Mouse (Mus musculus) cerebellum, postnatal 4 days (tissue): ENCODE data around the gene Smco2.
A peak's percentile ranks its signal among the peaks of the same experiment; 100 is the strongest.
"Not testable (repeated sequence)": the region's sequence is repeated elsewhere in the genome, so short reads cannot be mapped to it uniquely, and the experiment has no call there.

ENCODE experiments used
- DNase-seq, 2 experiments: peaks; one replicate each; pipeline ENCODE4 v3.0.0; 2022; ENCODE audit warnings: low spot score in 2 of 2, mixed read lengths in 1 of 2

Smco2 gene

DNA sequence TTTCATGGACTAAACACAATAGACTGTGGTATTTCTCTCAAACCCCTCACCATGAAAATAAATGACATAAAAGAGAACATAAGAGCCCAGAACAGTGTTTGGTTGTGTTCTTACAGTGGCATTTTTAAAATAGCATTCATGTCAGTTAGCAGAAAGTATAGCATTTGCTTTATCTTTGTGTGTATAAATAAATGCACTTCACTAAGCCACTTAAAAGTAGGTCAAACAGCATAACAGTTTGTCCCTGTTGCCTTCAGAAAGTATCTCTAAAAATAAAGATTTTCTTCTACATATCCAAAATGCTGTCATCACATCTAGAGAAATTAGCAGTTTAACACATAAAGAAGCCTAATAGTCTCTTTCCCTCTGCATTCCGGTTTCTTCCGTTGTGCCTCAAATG is 7.5 kb downstream of the Smco2 start:
- DNase-seq, result no peak

DNA sequence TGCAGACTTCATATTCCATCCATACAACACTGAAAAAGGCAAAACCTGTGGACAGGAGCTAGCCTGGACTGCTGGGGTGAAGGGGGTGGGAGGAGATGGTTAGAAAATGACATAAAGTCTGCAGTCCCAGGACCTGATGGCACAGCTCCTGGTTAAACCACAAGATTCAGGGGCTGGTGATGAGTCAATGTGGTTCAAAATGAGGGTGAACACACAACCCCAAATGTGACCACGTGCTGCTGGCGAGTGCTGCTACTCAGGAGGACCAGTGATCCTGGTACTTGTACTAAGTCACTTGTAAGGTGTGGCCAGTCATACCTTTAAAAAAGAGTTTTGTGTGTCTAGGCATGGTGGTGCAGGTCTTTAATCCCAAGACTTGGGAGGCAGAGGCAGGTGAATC is 13.2 kb downstream of the Smco2 start:
- DNase-seq, result no peak

DNA sequence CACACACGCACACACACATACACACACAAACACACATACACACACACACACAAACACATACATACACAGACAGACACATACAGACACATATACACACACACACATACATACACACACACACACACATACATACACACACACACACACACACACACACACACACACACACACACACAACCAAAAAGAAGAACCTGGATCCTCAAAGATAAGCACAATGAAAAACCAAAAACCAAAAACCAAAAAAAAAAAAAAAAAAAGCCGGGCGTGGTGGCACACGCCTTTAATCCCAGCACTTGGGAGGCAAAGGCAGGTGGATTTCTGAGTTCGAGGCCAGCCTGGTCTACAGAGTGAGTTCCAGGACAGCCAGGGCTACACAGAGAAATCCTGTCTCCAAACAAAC is 14.5 kb downstream of the Smco2 start:
- DNase-seq, result not testable (repeated sequence)

DNA sequence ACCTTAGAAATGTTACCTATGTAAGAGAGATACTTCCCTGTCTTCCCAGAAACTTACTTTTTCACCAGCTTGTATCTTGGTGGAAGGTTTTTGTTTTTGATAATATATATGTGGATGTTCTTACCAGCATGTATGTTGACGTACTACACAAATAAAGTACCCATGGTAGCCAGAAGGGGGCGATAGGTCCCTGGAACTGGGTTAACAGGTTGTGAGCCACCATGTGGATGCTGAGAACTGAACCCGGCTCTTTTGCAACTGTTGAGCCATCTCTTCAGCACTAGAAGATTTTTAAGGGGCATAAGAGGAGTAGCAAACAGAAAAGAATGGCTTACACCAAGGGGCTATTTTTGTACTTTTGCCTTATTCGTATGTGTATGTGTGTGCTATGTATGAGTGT is 15.8 kb downstream of the Smco2 start:
- no peak for DNase-seq

DNA sequence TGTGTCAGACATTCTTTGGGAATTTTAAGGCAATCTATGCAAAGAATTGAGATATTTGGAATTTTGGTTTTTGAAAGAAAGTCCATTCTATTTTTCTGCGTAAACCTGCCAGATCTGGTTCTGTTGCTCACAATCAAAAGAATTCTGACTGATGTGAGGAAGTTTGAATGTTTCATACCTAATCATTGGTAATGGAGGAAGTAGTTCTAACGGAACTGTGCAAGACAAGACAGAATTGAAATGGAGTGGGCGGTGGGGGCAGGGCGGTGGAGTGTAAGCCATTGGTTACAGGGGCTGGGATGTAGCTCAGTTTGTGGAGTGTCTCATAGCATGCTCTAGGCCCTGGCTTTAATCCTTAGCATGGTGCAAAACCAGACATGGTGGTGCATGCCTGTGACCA is 22.1 kb downstream of the Smco2 start:
- no peak for DNase-seq

DNA sequence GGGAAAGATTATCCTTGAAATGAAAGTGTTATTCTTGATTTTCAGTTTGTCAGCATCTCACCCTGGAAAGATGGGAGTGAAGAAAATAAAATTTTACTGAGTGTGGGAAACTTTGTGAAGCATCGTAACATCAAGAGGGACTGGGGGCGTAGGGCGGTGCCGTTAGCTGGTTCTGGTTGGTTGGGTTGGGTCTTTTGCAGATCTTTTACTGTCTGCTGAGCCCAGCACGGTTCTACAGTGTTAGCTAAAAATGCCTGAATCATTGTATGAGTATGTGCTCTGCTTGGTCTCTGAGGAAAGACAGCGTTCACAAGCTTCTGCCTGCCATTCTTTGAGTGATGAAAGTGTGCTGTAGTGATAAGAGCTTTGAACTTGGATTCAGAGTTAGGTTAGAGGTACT is 24.5 kb downstream of the Smco2 start:
- no peak for DNase-seq

DNA sequence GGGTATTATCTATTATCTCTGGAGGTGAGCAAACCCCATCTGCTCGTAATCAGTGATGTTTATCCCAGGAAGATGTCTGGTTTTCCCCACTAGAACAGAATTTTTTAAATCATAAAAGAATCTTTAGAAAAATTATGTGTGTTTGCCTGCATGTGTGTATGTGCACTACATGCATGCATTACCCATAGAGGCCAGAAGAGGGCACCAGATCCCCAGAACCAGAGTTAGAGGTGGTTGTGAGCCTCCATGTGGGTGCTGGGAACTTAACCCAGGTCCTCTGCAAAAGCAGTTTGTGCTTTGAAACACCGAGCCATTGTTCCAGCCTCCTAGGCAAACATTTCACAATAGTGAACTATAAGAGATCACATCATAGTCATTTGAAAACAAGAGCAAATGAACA is 26.9 kb downstream of the Smco2 start:
- no peak for DNase-seq

DNA sequence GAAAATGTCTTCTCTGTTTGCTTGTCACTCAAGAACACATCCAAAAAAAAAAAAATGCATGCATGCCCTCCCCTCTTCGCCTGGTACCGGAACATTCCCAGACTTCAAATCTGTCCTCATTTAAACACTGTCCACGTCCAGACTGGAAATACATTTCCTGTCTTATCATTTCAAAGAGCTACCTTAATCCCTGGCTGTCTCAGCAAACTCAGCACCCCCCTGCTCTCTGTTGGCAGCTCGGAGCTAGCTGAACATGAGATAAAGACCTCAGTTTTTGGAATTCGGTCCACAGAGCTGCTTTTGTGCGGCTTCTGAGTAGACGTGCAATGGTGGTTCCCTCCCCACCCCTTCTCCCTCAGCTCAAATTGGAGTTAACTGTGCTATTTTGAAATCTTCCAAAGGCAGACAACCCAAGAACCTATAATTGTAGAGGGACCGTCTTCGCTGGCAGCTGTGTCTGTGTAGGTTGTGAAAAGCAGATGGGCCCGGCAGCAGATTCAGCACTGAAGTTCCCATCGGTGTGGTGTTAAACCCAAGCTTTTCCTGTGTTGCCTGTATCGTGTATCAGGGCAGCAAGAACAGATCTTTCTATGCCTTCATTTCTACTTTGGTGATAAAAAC is 27.6 kb downstream of the Smco2 start:
- DNase-seq, result no peak

DNA sequence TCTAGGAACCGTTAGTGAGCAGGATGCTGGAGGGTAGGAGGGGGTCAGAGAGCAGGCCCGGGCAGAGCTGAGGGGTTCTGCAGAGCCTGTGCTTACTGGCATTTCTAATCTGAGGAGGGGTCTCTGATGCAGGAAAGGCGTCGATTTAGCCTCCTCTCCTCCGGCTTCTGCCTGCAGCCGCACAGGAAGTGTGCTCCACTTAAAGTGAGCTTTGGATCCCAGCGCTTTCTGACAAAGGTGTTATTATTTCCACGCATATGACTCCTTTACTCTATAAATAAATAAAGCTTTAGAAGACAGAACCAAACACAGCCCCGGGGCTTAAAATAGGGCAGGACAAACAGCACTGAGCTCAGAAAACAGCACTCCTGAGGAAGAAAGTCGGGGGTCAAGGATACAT is 29.0 kb downstream of the Smco2 start:
- DNase-seq, result no peak

DNA sequence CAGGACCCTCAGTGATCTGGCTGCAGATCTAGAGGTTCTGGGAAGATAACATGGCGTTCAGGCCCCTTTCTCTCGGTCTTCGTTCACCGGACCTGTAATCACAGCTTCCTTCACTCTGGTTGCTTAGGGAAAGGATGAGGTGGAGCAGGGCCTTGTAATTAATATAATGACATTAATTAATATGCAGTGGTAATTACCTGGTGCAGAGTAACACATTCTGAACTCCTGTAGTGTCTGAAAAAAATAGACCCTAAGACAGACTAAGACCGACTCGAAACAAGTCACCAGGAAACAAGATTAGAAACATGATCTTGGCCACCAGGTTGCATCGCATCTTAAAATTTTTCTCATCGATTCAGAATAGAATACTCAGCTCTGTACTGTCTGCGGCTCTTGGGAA is 30.0 kb downstream of the Smco2 start:
- no peak for DNase-seq

DNA sequence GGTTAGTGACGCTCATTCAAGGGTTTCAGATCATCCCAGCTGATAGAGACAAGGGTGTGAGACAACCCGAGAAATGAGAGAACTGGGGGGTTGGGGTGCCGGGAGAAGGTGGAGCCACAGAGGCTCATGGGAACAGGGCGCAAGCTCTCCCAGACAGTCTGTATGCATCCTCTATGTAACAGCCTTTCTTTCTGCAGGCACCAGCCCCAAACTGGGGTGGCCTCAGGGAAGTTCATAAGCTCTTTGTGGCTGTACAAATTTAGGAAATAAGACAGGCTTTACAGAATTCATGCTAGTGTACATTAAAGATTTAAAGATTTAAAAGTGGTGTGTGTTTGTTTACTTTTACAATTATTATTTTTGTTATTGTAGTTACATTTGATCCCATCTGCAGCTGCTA is 30.4 kb downstream of the Smco2 start:
- no peak for DNase-seq

DNA sequence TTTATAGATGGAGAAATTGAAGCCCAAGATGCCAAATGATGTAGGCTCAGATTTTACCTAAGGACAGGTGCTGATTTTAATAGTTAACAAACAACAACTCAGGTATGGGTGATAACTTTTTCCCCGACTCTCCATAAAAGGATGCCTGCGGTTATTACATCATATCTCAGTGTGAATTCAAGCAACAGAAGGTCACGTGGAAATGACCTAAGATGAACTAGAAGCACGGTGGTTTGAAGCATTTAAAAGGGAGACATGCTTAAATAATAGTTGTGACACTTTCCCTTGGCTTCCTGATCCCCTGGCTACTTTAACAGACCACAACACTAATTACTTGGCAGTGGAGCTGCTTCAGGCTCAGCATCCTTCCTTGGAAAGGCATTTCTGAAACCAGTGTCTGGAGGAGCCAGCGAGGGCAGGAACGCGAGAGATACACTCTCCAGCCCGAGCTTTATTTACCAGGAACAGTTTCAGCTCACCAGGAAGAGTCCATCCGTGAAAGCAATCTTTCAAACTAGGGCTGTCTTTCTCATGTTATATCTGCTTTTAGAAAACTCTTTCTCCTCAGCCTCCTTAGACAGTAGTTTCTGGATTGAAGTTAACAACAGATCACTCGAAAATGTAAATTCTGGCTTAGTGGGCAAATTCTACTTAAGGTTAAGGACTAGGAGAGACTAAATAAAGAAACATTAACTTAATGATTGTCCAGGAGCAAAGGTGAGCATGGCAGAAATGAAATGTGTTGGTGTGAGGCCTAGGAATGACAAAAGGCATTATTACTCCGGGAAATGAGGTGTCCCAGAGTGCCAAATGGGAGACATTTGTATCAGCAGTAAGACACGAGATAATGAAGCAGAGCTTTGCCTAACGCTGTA is 32.2 kb downstream of the Smco2 start:
- DNase-seq, result no peak

DNA sequence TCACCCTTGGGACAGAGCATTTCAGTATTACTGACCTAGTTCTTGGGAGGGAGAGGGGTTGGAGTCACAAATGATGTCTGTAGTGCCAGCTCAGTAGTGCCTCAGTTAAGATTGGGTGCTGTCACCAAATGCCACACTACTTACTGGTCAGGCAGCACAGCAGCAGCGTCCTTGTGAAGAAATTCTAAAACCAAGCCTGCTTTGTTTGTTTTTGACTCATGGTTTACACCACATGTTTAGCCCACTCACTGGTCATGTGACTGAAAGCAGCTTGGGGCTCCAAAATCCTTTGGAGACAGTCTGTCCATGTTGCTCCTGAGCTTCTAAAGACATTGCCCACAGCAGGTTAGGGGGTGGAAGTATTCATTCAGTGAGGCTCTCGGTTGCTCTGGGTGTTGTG is 33.5 kb downstream of the Smco2 start:
- DNase-seq, result no peak

DNA sequence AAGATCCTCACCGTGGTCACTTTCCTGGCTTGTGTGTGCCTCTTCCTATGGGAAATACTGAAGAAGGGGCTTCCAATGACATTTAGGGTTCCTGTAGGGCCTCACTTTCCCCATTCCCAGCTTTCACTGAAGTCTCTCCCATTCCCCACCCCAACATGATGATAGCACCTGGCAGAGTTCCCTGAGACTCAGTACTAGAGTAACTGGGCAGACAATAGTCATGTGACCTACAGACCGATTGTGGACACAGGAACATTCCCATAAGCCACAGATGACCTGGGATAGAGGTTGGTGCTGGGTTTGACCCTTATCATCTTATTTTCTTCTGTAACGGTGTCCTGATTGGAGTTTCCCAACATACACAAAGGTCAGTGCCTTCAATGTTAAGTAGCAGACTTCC is 34.3 kb downstream of the Smco2 start:
- DNase-seq, result no peak

DNA sequence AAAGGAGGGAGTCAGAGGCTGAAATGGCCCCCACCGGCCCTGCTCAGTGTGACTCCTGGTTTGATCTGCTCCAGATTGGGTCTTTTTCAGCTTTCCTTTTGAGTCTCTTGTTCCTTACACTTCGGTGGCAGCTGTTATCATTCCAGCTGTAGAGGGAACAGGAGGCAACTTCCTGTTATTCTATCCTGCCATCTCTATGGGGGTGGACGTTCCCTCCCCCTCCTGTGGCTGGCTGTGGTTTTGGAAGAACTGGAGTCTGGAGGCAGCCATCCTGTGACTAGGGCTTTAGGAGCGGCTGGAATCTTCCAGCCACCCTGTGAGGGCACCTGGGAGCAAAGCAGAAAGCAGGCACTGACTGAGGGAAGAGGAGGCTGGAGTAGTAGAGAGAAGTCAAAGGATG is 34.9 kb downstream of the Smco2 start:
- DNase-seq, result no peak

DNA sequence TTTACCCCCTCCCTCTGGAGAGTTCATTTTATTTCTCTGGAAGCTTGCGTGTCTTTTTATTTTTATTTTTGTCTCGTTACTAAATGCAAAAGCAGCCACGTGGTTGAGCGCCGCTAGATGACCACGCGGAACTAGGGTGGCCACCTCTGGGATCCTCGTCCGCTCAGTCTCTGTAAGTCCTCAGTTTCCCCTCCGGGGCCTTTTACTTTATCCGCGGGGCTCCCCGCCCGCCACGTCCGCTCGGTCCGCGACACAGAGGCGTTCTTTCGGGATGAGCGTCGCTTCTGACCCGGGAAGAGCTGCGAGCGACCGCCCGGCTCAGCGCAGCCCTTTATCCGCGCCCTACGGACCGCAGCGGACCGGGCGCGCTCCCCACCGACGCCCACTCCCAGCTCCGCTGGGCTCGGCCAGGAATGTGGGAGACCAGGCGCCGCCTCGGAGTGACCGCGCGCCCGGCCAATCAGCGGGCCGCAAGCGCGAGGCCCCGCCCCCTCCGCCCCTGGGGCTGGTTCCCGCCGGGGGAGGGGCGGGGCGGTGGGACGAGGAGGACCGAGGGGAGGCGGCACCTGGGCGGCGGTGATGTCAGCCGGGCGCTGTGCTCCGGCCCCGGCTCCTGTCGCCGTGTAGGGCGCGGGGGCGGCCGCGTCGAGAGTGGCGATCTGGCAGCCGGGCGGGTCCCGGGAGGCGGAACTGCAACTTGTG is 38.2 kb downstream of the Smco2 start, which contains the start of gene Ppfibp1:
TSS of gene Ppfibp1 (plus strand) at position 530 of the 702 bp plus-strand sequence.
- peak; percentile 90 to 96 for DNase-seq

DNA sequence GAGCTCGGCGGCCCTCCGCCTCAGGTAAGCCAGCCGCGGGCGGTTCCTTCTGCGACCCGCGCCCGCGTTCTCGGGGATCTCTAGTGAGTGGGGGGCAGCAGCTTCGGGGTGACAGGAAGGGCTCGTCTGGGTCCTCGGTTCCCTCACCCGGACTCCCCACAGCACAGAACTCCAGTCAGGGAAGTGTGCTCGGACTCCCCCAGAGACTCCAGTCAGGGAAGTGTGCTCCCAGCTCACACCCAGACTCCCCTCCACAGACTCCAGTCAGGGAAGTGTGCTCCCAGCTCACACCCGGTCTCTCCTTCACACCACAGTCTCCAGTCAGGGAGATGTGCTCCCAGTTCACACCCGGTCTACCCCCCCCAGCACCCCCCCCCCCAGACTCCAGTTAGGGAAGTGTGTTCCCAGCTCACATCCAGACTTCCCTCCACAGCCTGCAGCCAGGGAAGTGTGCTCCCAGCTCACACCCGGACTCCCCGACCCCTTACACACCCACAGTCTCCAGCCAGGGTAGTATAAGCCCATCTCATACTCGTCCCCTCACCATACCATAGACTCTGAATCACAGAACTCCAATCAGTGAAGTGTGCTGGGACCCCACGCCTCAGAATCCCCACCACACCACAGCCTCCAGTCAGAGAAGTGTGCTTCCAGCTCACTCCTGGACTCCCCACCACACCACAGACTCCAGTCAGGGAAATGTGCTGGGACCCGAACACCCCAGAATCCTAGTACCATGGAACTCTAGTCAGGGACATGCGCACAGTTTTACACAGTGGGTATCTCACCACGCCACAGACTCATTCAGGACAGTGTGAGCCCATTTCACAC is 39.0 kb downstream of the Smco2 start:
- DNase-seq, result no peak

DNA sequence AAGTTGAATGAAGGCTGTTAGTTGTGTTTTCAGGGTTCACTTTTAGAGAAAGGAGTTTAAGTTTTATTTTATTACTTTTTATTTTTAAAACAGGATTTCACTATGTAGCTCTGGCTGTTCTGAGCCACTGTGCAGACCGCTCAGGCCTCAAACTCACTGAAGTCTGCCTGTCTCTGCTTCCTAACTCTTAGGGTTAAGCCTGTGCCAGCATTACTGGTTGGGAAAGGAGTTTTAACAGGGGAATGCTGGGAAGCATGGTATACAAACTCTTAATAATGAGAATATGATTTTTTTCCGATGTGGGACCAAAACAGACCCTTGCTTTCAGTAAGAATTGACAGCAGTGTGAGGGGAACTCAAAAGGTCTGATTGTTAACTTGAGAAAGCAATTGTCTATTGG is 40.3 kb downstream of the Smco2 start:
- DNase-seq, result no peak

DNA sequence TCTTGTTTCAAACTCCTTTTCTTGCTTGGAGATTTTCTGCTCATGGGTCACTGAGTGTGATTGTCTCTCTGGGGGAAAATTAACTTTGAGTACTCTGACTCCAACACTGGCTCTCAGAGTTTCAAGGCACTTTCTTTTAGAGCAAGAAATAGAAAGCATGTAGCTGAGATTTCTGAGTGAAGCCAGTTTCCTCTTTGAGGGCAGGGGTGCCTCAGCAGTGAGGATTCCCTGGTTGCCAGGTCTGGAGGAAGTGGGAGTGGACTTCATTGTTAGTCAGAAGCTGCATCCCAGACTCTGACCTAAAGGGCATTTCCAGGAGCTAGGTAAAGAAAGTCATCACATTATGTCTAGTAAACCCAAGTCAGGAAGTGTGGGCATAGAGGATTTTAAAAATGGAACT is 40.7 kb downstream of the Smco2 start:
- DNase-seq, result no peak

DNA sequence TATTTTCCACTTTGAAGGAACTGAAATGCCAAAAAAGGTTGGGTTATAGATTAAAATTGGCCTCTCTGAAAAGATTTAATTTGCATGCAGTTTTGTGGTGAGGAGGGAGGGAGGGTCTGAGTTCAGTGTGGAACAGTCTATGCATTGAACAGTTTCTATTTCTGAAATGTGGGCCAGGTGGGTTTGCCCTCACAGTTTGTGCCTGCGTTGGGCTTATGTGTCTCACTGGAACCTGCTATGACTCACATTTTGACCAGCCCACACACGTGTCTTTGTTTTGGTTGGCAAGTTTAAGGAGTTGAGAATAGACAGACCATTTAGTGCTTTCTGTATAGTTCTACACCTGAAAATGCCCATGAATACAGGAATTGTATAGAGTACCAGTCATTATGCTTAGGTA is 44.0 kb downstream of the Smco2 start:
- DNase-seq, result no peak

DNA sequence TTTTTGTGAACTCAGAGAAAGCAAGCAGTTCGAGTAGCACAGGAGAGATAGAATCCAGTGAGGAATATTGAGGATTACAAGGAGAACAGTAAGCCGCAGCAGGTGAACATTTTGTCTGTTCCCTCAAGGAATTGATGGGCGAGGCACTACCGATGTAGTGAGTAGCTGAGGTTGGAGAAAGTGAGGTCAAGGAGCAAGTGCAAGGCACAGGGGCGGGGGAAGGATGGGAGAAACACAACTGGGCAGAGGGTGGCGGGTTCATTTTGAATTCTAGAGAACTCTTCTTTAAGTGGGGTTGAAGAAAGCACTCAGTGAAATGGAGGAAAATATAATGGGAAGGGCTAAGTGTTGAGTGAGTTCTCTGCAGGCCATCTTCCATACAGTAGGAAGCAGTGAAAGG is 48.8 kb downstream of the Smco2 start:
- no peak for DNase-seq

DNA sequence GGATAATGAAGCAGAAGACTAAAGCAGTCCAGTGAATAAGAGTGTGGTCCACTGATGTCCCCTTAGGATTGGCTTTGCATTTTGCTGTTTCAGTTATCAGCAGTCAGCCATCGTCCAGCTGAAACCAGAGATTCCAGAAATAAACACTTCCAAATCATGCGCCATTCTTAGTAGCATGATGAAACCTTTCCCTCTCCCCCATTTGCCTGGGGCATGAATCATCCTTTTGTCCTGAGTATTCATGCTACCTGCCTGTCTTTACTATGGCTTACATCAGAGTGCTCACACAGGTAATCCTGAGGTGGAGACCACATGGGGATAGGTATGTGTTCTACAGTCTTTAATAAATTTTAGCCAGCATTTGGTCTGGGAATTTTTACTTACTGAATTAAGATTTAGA is 49.7 kb downstream of the Smco2 start:
- DNase-seq, result no peak
